Mouse (Mus musculus): ENCODE data around the gene Fam210b.

Fam210b gene

GRCm38 (mm10) chr2:172350773-172351172, 5.4 kb downstream of the Fam210b start:
- DNase-seq (ENCODE audit: low read depth): no peak

- no peak for DNase-seq (ENCODE audit: low read depth)
Observed at GRCm38 (mm10) chr2:172353218-172353617, 7.9 kb downstream of the Fam210b start.

- no peak for DNase-seq (ENCODE audit: low read depth)
Observed at GRCm38 (mm10) chr2:172354761-172355160, 9.4 kb downstream of the Fam210b start.

GRCm38 (mm10) chr2:172355833-172356232, 10.5 kb downstream of the Fam210b start:
- no peak for DNase-seq (ENCODE audit: low read depth)

GRCm38 (mm10) chr2:172363176-172363575, 17.8 kb downstream of the Fam210b start:
- DNase-seq (ENCODE audit: low read depth): no peak

GRCm38 (mm10) chr2:172370411-172371223, 25.3 kb downstream of the Fam210b start, which contains the start of the genes Aurka and Cstf1:
Gene Aurka (minus strand): TSS chr2:172370535.
Gene Cstf1 (plus strand): TSS chr2:172370681.
- peak; percentile 95 for DNase-seq (ENCODE audit: low read depth)

GRCm38 (mm10) chr2:172371258-172371657, 25.9 kb downstream of the Fam210b start:
- peak; percentile 14 for DNase-seq (ENCODE audit: low read depth)

GRCm38 (mm10) chr2:172376551-172376950, 31.2 kb downstream of the Fam210b start:
- peak; percentile 67 for DNase-seq (ENCODE audit: low read depth)

- DNase-seq (ENCODE audit: low read depth): no peak
Observed at GRCm38 (mm10) chr2:172376999-172377515, 31.7 kb downstream of the Fam210b start.

- DNase-seq (ENCODE audit: low read depth): peak; percentile 46
Observed at GRCm38 (mm10) chr2:172378332-172378731, 33.0 kb downstream of the Fam210b start.

- no peak for DNase-seq (ENCODE audit: low read depth)
Observed at GRCm38 (mm10) chr2:172380513-172380912, 35.1 kb downstream of the Fam210b start.

- DNase-seq (ENCODE audit: low read depth): no peak
Observed at GRCm38 (mm10) chr2:172381341-172381740, 36.0 kb downstream of the Fam210b start.

GRCm38 (mm10) chr2:172381898-172382297, 36.5 kb downstream of the Fam210b start:
- DNase-seq (ENCODE audit: low read depth): no peak

- DNase-seq (ENCODE audit: low read depth): no peak
Observed at GRCm38 (mm10) chr2:172384715-172385114, 39.4 kb downstream of the Fam210b start.

- DNase-seq (ENCODE audit: low read depth): no peak
Observed at GRCm38 (mm10) chr2:172390341-172390740, 45.0 kb downstream of the Fam210b start.

- peak; percentile 29 for DNase-seq (ENCODE audit: low read depth)
Observed at GRCm38 (mm10) chr2:172392041-172392521, 46.7 kb downstream of the Fam210b start.

GRCm38 (mm10) chr2:172393391-172394051, 48.2 kb downstream of the Fam210b start, which contains the start of gene Cass4:
Gene Cass4 (plus strand): TSS chr2:172393794.
- peak; percentile 66 for DNase-seq (ENCODE audit: low read depth)

GRCm38 (mm10) chr2:172394052-172394392, 48.7 kb downstream of the Fam210b start:
- no peak for DNase-seq (ENCODE audit: low read depth)

GRCm38 (mm10) chr2:172394671-172395070, 49.3 kb downstream of the Fam210b start:
- DNase-seq (ENCODE audit: low read depth): no peak

- no peak for DNase-seq (ENCODE audit: low read depth)
Observed at GRCm38 (mm10) chr2:172395961-172396360, 50.6 kb downstream of the Fam210b start.

GRCm38 (mm10) chr2:172399901-172400300, 54.5 kb downstream of the Fam210b start:
- DNase-seq (ENCODE audit: low read depth): no peak

GRCm38 (mm10) chr2:172401116-172401825, 55.9 kb downstream of the Fam210b start:
- no peak for DNase-seq (ENCODE audit: low read depth)
